Comparison of ENCODE assay signal across 8 mouse cellular contexts in genomic region chr4:44166702-44167396, GRCm38 (mm10).
A peak's percentile ranks its signal among the peaks of the same experiment; 100 is the strongest.
DNase-seq lines count a peak whose midpoint lies in the region; ATAC-seq and TF ChIP-seq lines count a peak whose summit lies in the region.

No protein-coding gene starts in this region.

- no peaks in the 10 kb centered on the region for H3K36me3 ChIP-seq in heart, embryonic 13.5 days
- peaks cover 9% of the 10 kb centered on the region for H3K36me3 ChIP-seq in G1E (replicated peaks)
- no peaks in the 10 kb centered on the region for H3K36me3 ChIP-seq in heart, postnatal 0 days (replicated peaks; ENCODE audit: control insufficient read depth, insufficient read depth, low read length)
- H3K36me3 ChIP-seq in midbrain, embryonic 11.5 days (ENCODE audit: control insufficient read depth, insufficient read depth, low read length): no peaks in the 10 kb centered on the region

- H3K9ac ChIP-seq in heart, embryonic 13.5 days: peak overlapping the region; percentile 95
- peak overlapping the region; percentile 88 for H3K9ac ChIP-seq in heart, postnatal 0 days (replicated peaks; ENCODE audit: low read depth, low read length)
- H3K9ac ChIP-seq in midbrain, embryonic 11.5 days (ENCODE audit: low read length): peak overlapping the region; percentile 97

- H3K9me3 ChIP-seq in heart, embryonic 13.5 days: no peaks in the 10 kb centered on the region
- H3K9me3 ChIP-seq in G1E (replicated peaks): no peaks in the 10 kb centered on the region
- no peaks in the 10 kb centered on the region for H3K9me3 ChIP-seq in heart, postnatal 0 days (replicated peaks; ENCODE audit: control insufficient read depth, low read length)
- H3K9me3 ChIP-seq in midbrain, embryonic 11.5 days (ENCODE audit: control insufficient read depth, low read length): no peaks in the 10 kb centered on the region

- no peak for ATAC-seq in heart, embryonic 13.5 days (ENCODE audit: extremely low read depth, insufficient number of reproducible peaks, low FRiP score, low TSS enrichment)
- ATAC-seq in G1E (ENCODE audit: extremely low read depth, insufficient number of reproducible peaks, low FRiP score, poor library complexity, severe bottlenecking): no peak
- ATAC-seq in heart, postnatal 0 days (ENCODE audit: insufficient read depth, low read depth): no peak
- no peak for ATAC-seq in midbrain, embryonic 11.5 days (ENCODE audit: low FRiP score)

- no peak for TF ChIP-seq CTCF in G1E (IDR thresholded peaks at IDR 0.05; ENCODE audit: low read depth, low read length)
- no peak for TF ChIP-seq CTCF in heart, postnatal 0 days (IDR thresholded peaks at IDR 0.05; ENCODE audit: low read depth)

- WGBS in heart, embryonic 13.5 days: 4% methylated on average over 20 of the region's 20 CpGs
- WGBS in heart, postnatal 0 days: 3% methylated on average over 20 of the region's 20 CpGs
- WGBS in midbrain, embryonic 11.5 days: 6% methylated on average over 20 of the region's 20 CpGs

- no peaks in the 10 kb centered on the region for H3K27me3 ChIP-seq in heart, embryonic 13.5 days (replicated peaks)
- H3K27me3 ChIP-seq in G1E (ENCODE audit: insufficient read depth, low read length): no peaks in the 10 kb centered on the region
- no peaks in the 10 kb centered on the region for H3K27me3 ChIP-seq in heart, postnatal 0 days (ENCODE audit: control insufficient read depth, insufficient read depth, low read length)
- H3K27me3 ChIP-seq in midbrain, embryonic 11.5 days (ENCODE audit: control insufficient read depth, insufficient read depth, low read length): no peaks in the 10 kb centered on the region

- H3K4me3 ChIP-seq in heart, embryonic 13.5 days: peak overlapping the region; percentile 89
- peak overlapping the region; percentile 86 for H3K4me3 ChIP-seq in G1E (ENCODE audit: low read depth, low read length)
- peak overlapping the region; percentile 96 for H3K4me3 ChIP-seq in heart, postnatal 0 days (ENCODE audit: low read depth, low read length)
- peak overlapping the region; percentile 77 for H3K4me3 ChIP-seq in midbrain, embryonic 11.5 days (ENCODE audit: low read depth, low read length)

- no peak for TF ChIP-seq EP300 in heart, postnatal 0 days (IDR thresholded peaks at IDR 0.05; ENCODE audit: low read depth)

- H3K4me2 ChIP-seq in heart, embryonic 13.5 days: peak overlapping the region; percentile 76
- H3K4me2 ChIP-seq in heart, postnatal 0 days (ENCODE audit: low read depth, low read length): peak overlapping the region; percentile 78
- H3K4me2 ChIP-seq in midbrain, embryonic 11.5 days: peak overlapping the region; percentile 63

- peaks cover 56% of the 10 kb centered on the region for H3K4me1 ChIP-seq in heart, embryonic 13.5 days
- peaks cover 48% of the 10 kb centered on the region for H3K4me1 ChIP-seq in G1E (ENCODE audit: insufficient read depth, low read depth, low read length)
- H3K4me1 ChIP-seq in heart, postnatal 0 days (ENCODE audit: control insufficient read depth, insufficient read depth): peaks cover 28% of the 10 kb centered on the region
- peaks cover 25% of the 10 kb centered on the region for H3K4me1 ChIP-seq in midbrain, embryonic 11.5 days (ENCODE audit: control insufficient read depth, insufficient read depth, low read length)

- DNase-seq in heart, postnatal 4 days: no peak
- no peak for DNase-seq in G1E (ENCODE audit: low spot score)
- DNase-seq in heart, postnatal 0 days (ENCODE audit: low spot score): peak; percentile 8
- peak; percentile 89 for DNase-seq in midbrain, embryonic 11.5 days (ENCODE audit: low spot score, missing footprints)
- DNase-seq in adrenal gland, adult 2 months: no peak
- no peak for DNase-seq in gastrocnemius, adult 18-20 months (ENCODE audit: low spot score)
- no peak for DNase-seq in frontal cortex, adult 2 months (ENCODE audit: extremely low spot score in 1 of 2, low spot score in 1 of 2)

- H3K27ac ChIP-seq in heart, embryonic 13.5 days (replicated peaks): peak overlapping the region; percentile 99
- peak overlapping the region; percentile 99 for H3K27ac ChIP-seq in heart, postnatal 0 days (ENCODE audit: low read depth)
- H3K27ac ChIP-seq in midbrain, embryonic 11.5 days (ENCODE audit: low read depth, low read length): peak overlapping the region; percentile 99

Comparison
In these comparisons a context has a peak if more than half of its experiments do, and no peak if none do; other contexts are left out.
1. DNase-seq: peak in heart, postnatal 0 days (single experiment) and midbrain, embryonic 11.5 days (single experiment); none in heart, postnatal 4 days (single experiment), G1E (single experiment), adrenal gland, adult 2 months (single experiment), gastrocnemius, adult 18-20 months (single experiment) and frontal cortex, adult 2 months (0 of 2).
2. Peak in every context shown above with its lines, with median percentiles within 50 percentile points of each other: H3K27ac ChIP-seq, H3K4me2 ChIP-seq, H3K4me3 ChIP-seq and H3K9ac ChIP-seq.